ENCODE assay signal across 15 mouse cellular contexts in the genomic region with DNA sequence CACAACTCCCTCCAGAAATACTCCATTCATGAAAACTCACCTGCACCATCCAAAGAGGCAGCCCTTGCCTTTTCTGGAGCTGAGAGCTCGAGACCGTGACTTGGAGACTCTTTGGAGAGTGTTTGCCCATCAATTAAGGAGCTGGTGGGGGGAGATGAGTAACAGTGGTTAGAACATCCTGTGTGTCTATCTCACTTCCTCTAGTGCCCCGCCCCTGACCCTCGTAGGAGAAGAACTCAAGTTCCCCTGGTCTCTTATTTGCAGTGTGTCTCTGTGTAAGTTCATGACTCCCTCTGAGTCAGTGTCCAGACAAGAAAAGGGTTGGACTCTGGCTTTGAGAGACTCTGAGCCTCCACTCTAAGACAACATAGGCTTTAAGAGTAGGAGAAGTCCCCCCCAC. TPM values are rescaled to one million over a fixed set of nuclear protein-coding genes. Genes with fewer than 3 reads are reported as not detected.
A peak's percentile ranks its signal among the peaks of the same experiment; 100 is the strongest.
DNase-seq lines count a peak whose midpoint lies in the region; ATAC-seq and TF ChIP-seq lines count a peak whose summit lies in the region.
"Had no signal": no experiment of that assay in that cellular context is flagged by ENCODE, and none has a peak within 500 bp of the region (broad histone marks: within the 10 kb centered on the region; RNA-seq: fewer than 3 reads in every experiment).

No protein-coding gene starts in this region.

- H3K27me3 ChIP-seq in CH12.LX (replicated peaks), result no peaks in the 10 kb centered on the region
- H3K27me3 ChIP-seq in thymus, adult 2 months (ENCODE audit: control insufficient read depth, insufficient read depth, low read length), result no peaks in the 10 kb centered on the region
- H3K27me3 ChIP-seq: embryonic facial prominence, embryonic 13.5 days; forebrain, embryonic 13.5 days; hindbrain, embryonic 12.5 days had no signal

- peak overlapping the region; percentile 30; the same call in 1 of the 2 replicates for H3K27ac ChIP-seq in CH12.LX (ENCODE audit: insufficient read depth, low read depth)
- H3K27ac ChIP-seq in thymus, adult 2 months (ENCODE audit: control insufficient read depth, insufficient read depth, low read length), result no peak overlapping the region
- H3K27ac ChIP-seq: embryonic facial prominence, embryonic 13.5 days; forebrain, embryonic 13.5 days; heart, embryonic 13.5 days; hindbrain, embryonic 12.5 days had no signal

- H3K9ac ChIP-seq in CH12.LX (ENCODE audit: insufficient read depth, low read depth), result peak overlapping the region; percentile 75
- H3K9ac ChIP-seq: embryonic facial prominence, embryonic 13.5 days; forebrain, embryonic 13.5 days; heart, embryonic 13.5 days; hindbrain, embryonic 12.5 days had no signal

- H3K9me3 ChIP-seq in CH12.LX (replicated peaks; ENCODE audit: low read length), result no peaks in the 10 kb centered on the region
- H3K9me3 ChIP-seq: embryonic facial prominence, embryonic 13.5 days; forebrain, embryonic 13.5 days; heart, embryonic 13.5 days; hindbrain, embryonic 12.5 days had no signal

- peak; percentile 69 for TF ChIP-seq EP300 in CH12.LX (IDR thresholded peaks at IDR 0.05; ENCODE audit: low read length)

- in situ Hi-C loops in CH12.LX (cut with MboI; ENCODE audit: low pct_ligation_motif_present, low pct_unique_long_range_greater_than_20kb, low sequenced_read_pairs), result no loop called here

- 0 out of 2 replicates have a peak, but pooled peaks cover 4% of the 10 kb centered on the region for H3K79me2 ChIP-seq in CH12.LX (replicated peaks; ENCODE audit: control insufficient read depth, extremely low read depth, insufficient read depth, poor library complexity, severe bottlenecking)

- H3K4me2 ChIP-seq in CH12.LX (ENCODE audit: insufficient read depth, low read depth, poor library complexity, severe bottlenecking), result peak overlapping the region; percentile 77
- H3K4me2 ChIP-seq: embryonic facial prominence, embryonic 13.5 days; forebrain, embryonic 13.5 days; heart, embryonic 13.5 days; hindbrain, embryonic 12.5 days had no signal

- TF ChIP-seq POLR2A in CH12.LX (IDR thresholded peaks at IDR 0.05; ENCODE audit: low read depth, low read length), result peak; percentile 67
- no peak for TF ChIP-seq POLR2A in thymus, adult 2 months (IDR thresholded peaks at IDR 0.05; ENCODE audit: control insufficient read depth, extremely low read depth, insufficient read depth, low read length, poor library complexity)

- peaks cover 35 to 88% of the 10 kb centered on the region in 2 experiments for H3K4me1 ChIP-seq in CH12.LX (ENCODE audit: control insufficient read depth in 1 of 2, insufficient read depth in 2 of 2)
- H3K4me1 ChIP-seq in thymus, adult 2 months (replicated peaks; ENCODE audit: control insufficient read depth, insufficient read depth, low read length), result 0 out of 2 replicates have a peak, but pooled peaks cover 2% of the 10 kb centered on the region
- H3K4me1 ChIP-seq: embryonic facial prominence, embryonic 13.5 days; hindbrain, embryonic 12.5 days had no signal

- ATAC-seq in megakaryocyte, adult 5-6 weeks (ENCODE audit: poor library complexity, severe bottlenecking), result peak; percentile 85
- ATAC-seq: forebrain, embryonic 13.5 days had no signal

- 16% methylated on average over 4 of the region's 4 CpGs for WGBS in thymus, adult 2 months

- peaks cover 3 to 34% of the 10 kb centered on the region in 2 experiments for H3K36me3 ChIP-seq in CH12.LX (replicated peaks in 1 of 2; ENCODE audit: control insufficient read depth in 1 of 2, insufficient read depth in 1 of 2, low read length in 1 of 2)
- H3K36me3 ChIP-seq in thymus, adult 2 months (ENCODE audit: control insufficient read depth, insufficient read depth, low read length), result no peaks in the 10 kb centered on the region
- H3K36me3 ChIP-seq: embryonic facial prominence, embryonic 13.5 days; heart, embryonic 13.5 days; hindbrain, embryonic 12.5 days had no signal

- TF ChIP-seq RAD21 in CH12.LX (IDR thresholded peaks at IDR 0.05; ENCODE audit: low read depth, low read length), result no peak

- TF ChIP-seq CTCF in CH12.LX (conservative IDR thresholded peaks at IDR 0.05 in 1 of 2, IDR thresholded peaks at IDR 0.05 in 1 of 2; ENCODE audit: low read depth in 2 of 2, low read length in 2 of 2), result no peak
- no peak for TF ChIP-seq CTCF in thymus, adult 2 months (IDR thresholded peaks at IDR 0.05; ENCODE audit: borderline replicate concordance, control insufficient read depth, extremely low read depth, insufficient read depth, low read length, poor library complexity)

- dilution Hi-C loops in CH12.LX (cut with MboI; ENCODE audit: extremely low pct_ligation_motif_present, extremely low pct_unique_long_range_greater_than_20kb, low sequenced_read_pairs), result no loop called here

- peak; percentile 14 to 39 for DNase-seq in B cell, adult 2 months
- DNase-seq in CH12.LX (ENCODE audit: extremely low read depth), result peak; percentile 87
- DNase-seq in thymus, adult 2 months, result peak; percentile 29
- DNase-seq in right cerebral cortex, postnatal 14 days, result no peak
- no peak for DNase-seq in kidney, postnatal 36 days
- no peak for DNase-seq in right cerebral cortex, postnatal 25 days
- DNase-seq: cerebellum, adult 9-10 months; gastrocnemius, postnatal 10 days; kidney, adult 18-20 months had no signal

- H3K4me3 ChIP-seq in CH12.LX (replicated peaks in 1 of 3; ENCODE audit: low read depth in 2 of 3, low read length in 2 of 3, poor library complexity in 1 of 3), result peak overlapping the region; percentile 65 to 68 (median 67)
- H3K4me3 ChIP-seq in thymus, adult 2 months (ENCODE audit: control insufficient read depth, insufficient read depth, low read length), result no peak overlapping the region
- H3K4me3 ChIP-seq: embryonic facial prominence, embryonic 13.5 days; forebrain, embryonic 13.5 days; heart, embryonic 13.5 days; hindbrain, embryonic 12.5 days had no signal

TF ChIP-seq in CH12.LX, 34 proteins besides CTCF, POLR2A, EP300 and RAD21 (continues in another document):
- peak; percentile 54; the same call in 1 of the 2 replicates for TF ChIP-seq ELF1 (IDR thresholded peaks at IDR 0.05; ENCODE audit: low read depth, low read length)
- peak; percentile 23; the same call in 1 of the 2 replicates for TF ChIP-seq MEF2A (IDR thresholded peaks at IDR 0.05; ENCODE audit: borderline replicate concordance, low read depth, low read length)
- TF ChIP-seq HCFC1 (IDR thresholded peaks at IDR 0.05; ENCODE audit: low read depth, low read length), result peak; percentile 42
- TF ChIP-seq UBTF (IDR thresholded peaks at IDR 0.05; ENCODE audit: low read depth, low read length), result no peak
- no peak for TF ChIP-seq SMC3 (IDR thresholded peaks at IDR 0.05; ENCODE audit: low read depth, low read length)
- TF ChIP-seq POLR2AphosphoS2 (IDR thresholded peaks at IDR 0.05; ENCODE audit: low read depth, low read length), result no peak
- peak; percentile 53; the same call in 1 of the 2 replicates for TF ChIP-seq MAX (IDR thresholded peaks at IDR 0.05; ENCODE audit: low read length)
- TF ChIP-seq SIN3A (IDR thresholded peaks at IDR 0.05; ENCODE audit: low read length), result peak; percentile 21; the same call in 1 of the 2 replicates
- TF ChIP-seq USF2 (conservative IDR thresholded peaks at IDR 0.05; ENCODE audit: low read depth, low read length), result no peak
- no peak for TF ChIP-seq CHD2 (IDR thresholded peaks at IDR 0.05; ENCODE audit: low read length)
- TF ChIP-seq NRF1 (IDR thresholded peaks at IDR 0.05; ENCODE audit: low read depth, low read length), result no peak
- TF ChIP-seq ZC3H11A (IDR thresholded peaks at IDR 0.05; ENCODE audit: low read depth, low read length), result no peak
- no peak for TF ChIP-seq ZKSCAN1 (IDR thresholded peaks at IDR 0.05; ENCODE audit: borderline replicate concordance, low read depth, low read length)
- no peak for TF ChIP-seq GABPA (IDR thresholded peaks at IDR 0.05; ENCODE audit: insufficient replicate concordance, low read depth, low read length)
- TF ChIP-seq JUN (IDR thresholded peaks at IDR 0.05; ENCODE audit: insufficient read depth, low read depth, low read length), result no peak
- no peak for TF ChIP-seq JUND (conservative IDR thresholded peaks at IDR 0.05; ENCODE audit: low read depth, low read length)
- no peak for TF ChIP-seq E2F4 (IDR thresholded peaks at IDR 0.05; ENCODE audit: insufficient replicate concordance, low read depth, low read length)
- TF ChIP-seq TCF12 (IDR thresholded peaks at IDR 0.05; ENCODE audit: low read depth, low read length), result no peak; the same call in 1 of the 2 replicates
- peak; percentile 78 for TF ChIP-seq IRF4 (IDR thresholded peaks at IDR 0.05; ENCODE audit: low read depth, low read length)
- no peak for TF ChIP-seq MXI1 (IDR thresholded peaks at IDR 0.05; ENCODE audit: low read depth, low read length)
- peak; percentile 86 for TF ChIP-seq MAZ (IDR thresholded peaks at IDR 0.05; ENCODE audit: low read depth, low read length)
- TF ChIP-seq RCOR1 (conservative IDR thresholded peaks at IDR 0.05; ENCODE audit: low read depth, low read length), result no peak
- TF ChIP-seq ZNF384 (IDR thresholded peaks at IDR 0.05; ENCODE audit: low read depth, low read length), result no peak
- TF ChIP-seq MAFK (IDR thresholded peaks at IDR 0.05; ENCODE audit: insufficient replicate concordance, low read length), result no peak
- no peak for TF ChIP-seq ZMIZ1 (IDR thresholded peaks at IDR 0.05; ENCODE audit: low read depth, low read length)
- TF ChIP-seq BHLHE40 (IDR thresholded peaks at IDR 0.05; ENCODE audit: low read depth, low read length), result peak; percentile 48; the same call in 1 of the 2 replicates

RNA-seq across cellular contexts. Expression of a gene that starts 19.1 kb away (rescaled TPM):
- total RNA-seq in CH12.LX (2012; rRNA removed) (13.7 and 16.8 TPM in 2 replicates), CH12.LX (2014; rRNA removed) (24.0 and 25.8 TPM in 2 replicates)
- 23.6 and 24.7 TPM in 2 replicates for polyA plus RNA-seq in CH12.LX (2012; ENCODE audit: insufficient read length, low read depth)
- total RNA-seq in megakaryocyte, adult 5-6 weeks (2015), result 0.25 and 0.75 TPM in 2 replicates
- total RNA-seq in megakaryocyte, adult 5-6 weeks (2017), result 0.20 and 0.40 TPM in 2 replicates
- 4.1 and 4.5 TPM in 2 replicates for polyA plus RNA-seq in thymus, adult 2 months (2012; rRNA removed)
- total RNA-seq: megakaryocyte-erythroid progenitor cell, adult 5-6 weeks had no signal

RNA-seq across cellular contexts. Expression of a gene that starts 56.1 kb away (rescaled TPM):
- total RNA-seq in CH12.LX (2012; rRNA removed) (2.3 and 2.4 TPM in 2 replicates), CH12.LX (2014; rRNA removed) (0.81 and 0.95 TPM in 2 replicates)
- 1.1 and 1.8 TPM in 2 replicates for polyA plus RNA-seq in CH12.LX (2012; ENCODE audit: insufficient read length, low read depth)
- 0.84 and 1.6 TPM in 2 replicates for total RNA-seq in megakaryocyte, adult 5-6 weeks (2015)
- total RNA-seq in megakaryocyte, adult 5-6 weeks (2017), result 0.62 and 3.7 TPM in 2 replicates
- polyA plus RNA-seq in thymus, adult 2 months (2012; rRNA removed), result 2.5 and 4.5 TPM in 2 replicates

RNA-seq across cellular contexts. Expression of a gene that starts 56.4 kb away (rescaled TPM):
- 102 and 135 TPM in 2 replicates for total RNA-seq in CH12.LX (2012; rRNA removed)
- total RNA-seq in CH12.LX (2014; rRNA removed), result 192 and 198 TPM in 2 replicates
- 178 and 186 TPM in 2 replicates for polyA plus RNA-seq in CH12.LX (2012; ENCODE audit: insufficient read length, low read depth)
- 42.5 and 54.2 TPM in 2 replicates for total RNA-seq in megakaryocyte, adult 5-6 weeks (2015)
- total RNA-seq in megakaryocyte, adult 5-6 weeks (2017), result 26.1 and 29.7 TPM in 2 replicates
- 44.6 and 50.1 TPM in 2 replicates for polyA plus RNA-seq in thymus, adult 2 months (2012; rRNA removed)

Comparison
In these comparisons a context has a peak if more than half of its experiments do, and no peak if none do; other contexts are left out.
1. DNase-seq: peak in B cell, adult 2 months (2 of 2), CH12.LX (single experiment) and thymus, adult 2 months (single experiment); none in right cerebral cortex, postnatal 14 days (single experiment), kidney, postnatal 36 days (0 of 2) and right cerebral cortex, postnatal 25 days (single experiment).
2. RNA of a gene that starts 19.1 kb away (total RNA-seq): 13.7 to 25.8 TPM in CH12.LX; 0.20 to 0.75 TPM in megakaryocyte, adult 5-6 weeks; every median in the first group is over 4 times any median in the second.